Mouse (Mus musculus) ES-E14 (cell line): ENCODE measurements around the gene Slc13a4. TPM values are rescaled to one million over a fixed set of nuclear protein-coding genes. Genes with fewer than 3 reads are reported as not detected.

Experiments
- DNase-seq: peaks from one replicate; pipeline ENCODE4 v3.0.0-alpha.2; 2013; ENCODE audit warnings: low read depth, low spot score
- H3K27ac ChIP-seq: 2 replicates; pipeline ENCODE4 v1.5.1; 2012; ENCODE audit warnings: low read depth, mild to moderate bottlenecking, low read length, moderate library complexity, mixed read lengths; ENCODE audit not compliant: poor library complexity, insufficient read depth, severe bottlenecking
- H3K36me3 ChIP-seq: 2 replicates; pipeline ENCODE4 v1.6.1; 2012; ENCODE audit warnings: mild to moderate bottlenecking, low read length, moderate library complexity, mixed read lengths; ENCODE audit not compliant: control insufficient read depth, poor library complexity, insufficient read depth, severe bottlenecking
- H3K4me1 ChIP-seq, 2 experiments: fragments of 150-350 bp in 1 of 2; sonication (generic) in 1 of 2; 2 replicates each; pipeline ENCODE4 v1.6.1; 2012; ENCODE audit warnings: low read length in 2 of 2, mild to moderate bottlenecking in 1 of 2, mixed read lengths in 1 of 2; ENCODE audit not compliant: control insufficient read depth in 2 of 2, insufficient read depth in 2 of 2, poor library complexity in 1 of 2
- H3K4me3 ChIP-seq, 2 experiments: fragments of 150-350 bp in 1 of 2; sonication (generic) in 1 of 2; 2 replicates each; pipeline ENCODE4 v1.5.1; 2012; ENCODE audit warnings: low read length in 2 of 2, low read depth in 1 of 2, mild to moderate bottlenecking in 1 of 2, mixed read lengths in 1 of 2; ENCODE audit not compliant: insufficient read depth in 1 of 2, poor library complexity in 1 of 2, severe bottlenecking in 1 of 2
- H3K9ac ChIP-seq: 2 replicates; pipeline ENCODE4 v1.6.1; 2012; ENCODE audit warnings: low read depth, mild to moderate bottlenecking, low read length, mixed read lengths; ENCODE audit not compliant: poor library complexity, insufficient read depth, severe bottlenecking
- H3K9me3 ChIP-seq: fragments of 150-350 bp; sonication (generic); 2 replicates; pipeline ENCODE4 v1.6.1; 2012; ENCODE audit warnings: low read depth, mild to moderate bottlenecking, low read length; ENCODE audit not compliant: control insufficient read depth, insufficient read depth
- CHD2 ChIP-seq: IDR thresholded peaks from 2 replicates; pipeline ENCODE4 v1.6.1; 2014; ENCODE audit warnings: mild to moderate bottlenecking, low read depth, low read length, inconsistent platforms
- HCFC1 ChIP-seq: IDR thresholded peaks from 2 replicates; pipeline ENCODE4 v1.6.1; 2012; ENCODE audit warnings: low read length, inconsistent platforms, borderline replicate concordance; ENCODE audit not compliant: insufficient read depth
- MAFK ChIP-seq: IDR thresholded peaks from 2 replicates; pipeline ENCODE4 v1.6.1; 2014; ENCODE audit warnings: mild to moderate bottlenecking, low read depth, low read length, inconsistent platforms; ENCODE audit not compliant: insufficient read depth
- ZC3H11A ChIP-seq: IDR thresholded peaks from 2 replicates; pipeline ENCODE4 v1.6.1; 2012; ENCODE audit warnings: low read depth, mild to moderate bottlenecking, inconsistent platforms, low read length, borderline replicate concordance
- ZNF384 ChIP-seq: IDR thresholded peaks from 2 replicates; pipeline ENCODE4 v1.6.1; 2012; ENCODE audit warnings: low read depth, low read length, inconsistent platforms
- in situ Hi-C, 2 experiments: fragments of 600-800 bp; cut with MboI; formaldehyde crosslinking; loops; one replicate each; pipeline ENCODE4 v1.15.1; 2025; ENCODE audit warnings: low sequenced_read_pairs in 2 of 2, inconsistent platforms in 1 of 2; ENCODE audit not compliant: unreplicated experiment in 2 of 2
- total RNA-seq: library from RNA; depleted of rRNA; stranded (reverse); fragments of 300-350 nt; gene quantifications from 2 replicates; pipeline ENCODE4 v1.2.3, GENCODE M21; 2012

Slc13a4 gene
- total RNA-seq, 1 experiment = 1.5 TPM

GRCm38 (mm10) chr6:35269643-35270042 lies 38.3 kb downstream of the Slc13a4 start:
- no peaks in the 10 kb centered on the region for H3K9me3 ChIP-seq
- H3K36me3 ChIP-seq = no peaks in the 10 kb centered on the region
- peaks cover 2 to 8% of the 10 kb centered on the region in 2 experiments; a peak in 1 of 4 replicates for H3K4me1 ChIP-seq
- no peak for TF ChIP-seq CHD2
- no peak for TF ChIP-seq MAFK
- no peak for TF ChIP-seq ZC3H11A
- no peak for TF ChIP-seq ZNF384
- TF ChIP-seq HCFC1 = no peak
- H3K4me3 ChIP-seq = peak overlapping the region; percentile 14 to 41; a peak in 2 of 4 replicates
- peak; percentile 43 for DNase-seq
- H3K27ac ChIP-seq = no peak overlapping the region
- in situ Hi-C loops = no loop called here
- peak overlapping the region; percentile 36; the same call in 1 of the 2 replicates for H3K9ac ChIP-seq

- Histone ChIP-seq H3K4me3 (peak overlapping the region; percentile 1 to 39; a peak in 3 of 4 replicates), H3K9ac (no peak overlapping the region)
- in situ Hi-C loops = no loop called here
These were observed 39.2 kb downstream of the Slc13a4 start for GRCm38 (mm10) chr6:35268711-35269110.

GRCm38 (mm10) chr6:35265580-35266278 lies 42.2 kb downstream of the Slc13a4 start:
- peaks cover 2 to 8% of the 10 kb centered on the region in 2 experiments; a peak in 1 of 4 replicates for H3K4me1 ChIP-seq
- no peak overlapping the region for H3K27ac ChIP-seq
- no peak overlapping the region for H3K4me3 ChIP-seq
- H3K9me3 ChIP-seq = no peaks in the 10 kb centered on the region
- H3K9ac ChIP-seq = no peak overlapping the region
- in situ Hi-C loops = no loop called here
- H3K36me3 ChIP-seq = peaks cover 3% of the 10 kb centered on the region
- DNase-seq = no peak
- no peak for TF ChIP-seq ZNF384
- TF ChIP-seq MAFK = no peak
- TF ChIP-seq HCFC1 = no peak
- no peak for TF ChIP-seq ZC3H11A
- TF ChIP-seq CHD2 = no peak

More at GRCm38 (mm10) chr6:35268711-35269110, 39.2 kb downstream of the Slc13a4 start:
- no peaks in the 10 kb centered on the region for H3K9me3 ChIP-seq
- no peak overlapping the region for H3K27ac ChIP-seq
- DNase-seq = no peak
- no peaks in the 10 kb centered on the region for H3K36me3 ChIP-seq
- TF ChIP-seq HCFC1 = no peak
- TF ChIP-seq ZNF384 = no peak
- no peak for TF ChIP-seq MAFK
- no peak for TF ChIP-seq CHD2
- TF ChIP-seq ZC3H11A = no peak
- H3K4me1 ChIP-seq = peaks cover 2 to 8% of the 10 kb centered on the region in 2 experiments; a peak in 1 of 4 replicates

GRCm38 (mm10) chr6:35260531-35260930 lies 47.4 kb downstream of the Slc13a4 start:
- Histone ChIP-seq H3K4me1 (peaks cover 2 to 6% of the 10 kb centered on the region in 2 experiments), H3K36me3 (peaks cover 5% of the 10 kb centered on the region), H3K9ac (no peak overlapping the region), H3K4me3 (no peak overlapping the region), H3K27ac (no peak overlapping the region), H3K9me3 (no peaks in the 10 kb centered on the region)
- no peak for DNase-seq
- in situ Hi-C loops = no loop called here
- TF ChIP-seq CHD2 (no peak), ZC3H11A (no peak), ZNF384 (no peak), HCFC1 (no peak), MAFK (no peak)

GRCm38 (mm10) chr6:35259526-35259925 lies 48.4 kb downstream of the Slc13a4 start:
- H3K27ac ChIP-seq = no peak overlapping the region
- in situ Hi-C loops = no loop called here
- no peak overlapping the region for H3K4me3 ChIP-seq
- H3K4me1 ChIP-seq = peaks cover 4 to 12% of the 10 kb centered on the region in 2 experiments
- no peak overlapping the region for H3K9ac ChIP-seq
- TF ChIP-seq MAFK = no peak
- TF ChIP-seq CHD2 = no peak
- TF ChIP-seq HCFC1 = no peak
- no peak for TF ChIP-seq ZC3H11A
- TF ChIP-seq ZNF384 = no peak
- no peaks in the 10 kb centered on the region for H3K9me3 ChIP-seq
- no peak for DNase-seq
- H3K36me3 ChIP-seq = peaks cover 5% of the 10 kb centered on the region
